Mouse (Mus musculus): Measurements from ENCODE around the gene Ankrd65. TPM values are rescaled to one million over a fixed set of nuclear protein-coding genes. Genes with fewer than 3 reads are reported as not detected.

Gene Ankrd65
- total and polyA plus RNA-seq, 3 experiments = 0.12 TPM; not detected in 2

- Histone ChIP-seq H3K27me3 (ENCODE audit: control insufficient read depth in 1 of 2, insufficient read depth in 2 of 2, low read length in 2 of 2) (no peaks in the 10 kb centered on the region), H3K4me1 (ENCODE audit: control insufficient read depth in 1 of 2, insufficient read depth in 2 of 2, low read length in 2 of 2) (peaks cover 0 to 3% of the 10 kb centered on the region in 2 experiments; a peak in 1 of 4 replicates), H3K9me3 (replicated peaks; ENCODE audit: insufficient read depth, low read length) (no peaks in the 10 kb centered on the region), H3K4me3 (ENCODE audit: control insufficient read depth in 1 of 2, insufficient read depth in 1 of 2, low read depth in 2 of 2, low read length in 2 of 2) (no peak overlapping the region), H3K79me2 (ENCODE audit: control insufficient read depth, insufficient read depth, low read length, poor library complexity) (peaks cover 11% of the 10 kb centered on the region), H3K27ac (ENCODE audit: control insufficient read depth, low read depth, low read length) (no peak overlapping the region), H3K36me3 (ENCODE audit: control insufficient read depth in 1 of 2, insufficient read depth in 2 of 2, low read length in 2 of 2) (no peaks in the 10 kb centered on the region; a peak in 2 of 4 replicates), H3K9ac (ENCODE audit: control insufficient read depth, low read depth, low read length, poor library complexity, severe bottlenecking) (no peak overlapping the region)
- no peak for TF ChIP-seq TCF12 (IDR thresholded peaks at IDR 0.05; ENCODE audit: low read depth, low read length)
- no peak for TF ChIP-seq MYB (IDR thresholded peaks at IDR 0.05; ENCODE audit: low read depth, low read length)
- TF ChIP-seq SMC3 (IDR thresholded peaks at IDR 0.05; ENCODE audit: low read depth, low read length) = no peak
- no peak for TF ChIP-seq BHLHE40 (IDR thresholded peaks at IDR 0.05; ENCODE audit: borderline replicate concordance, low read depth, low read length)
- DNase-seq (ENCODE audit: low read depth, low spot score) = no peak
Observed at GRCm38 (mm10) chr4:155843231-155843630, 53.0 kb downstream of the Ankrd65 start.

- H3K36me3 ChIP-seq (ENCODE audit: control insufficient read depth in 1 of 2, insufficient read depth in 2 of 2, low read length in 2 of 2) = peaks cover 0 to 15% of the 10 kb centered on the region in 2 experiments; a peak in 3 of 4 replicates
- peak within 1 kb of the TSS; percentile 82 for H3K9ac ChIP-seq (ENCODE audit: control insufficient read depth, low read depth, low read length, poor library complexity, severe bottlenecking)
- no peak within 1 kb of the TSS for H3K27ac ChIP-seq (ENCODE audit: control insufficient read depth, low read depth, low read length)
- no peaks in the 10 kb centered on the region for H3K27me3 ChIP-seq (ENCODE audit: control insufficient read depth in 1 of 2, insufficient read depth in 2 of 2, low read length in 2 of 2)
- peak within 1 kb of the TSS; percentile 75 to 98 for H3K4me3 ChIP-seq (ENCODE audit: control insufficient read depth in 1 of 2, insufficient read depth in 1 of 2, low read depth in 2 of 2, low read length in 2 of 2)
- DNase-seq (ENCODE audit: low read depth, low spot score) = peak; percentile 87
- H3K79me2 ChIP-seq (ENCODE audit: control insufficient read depth, insufficient read depth, low read length, poor library complexity) = peaks cover 44% of the 10 kb centered on the region
- peaks cover 19 to 34% of the 10 kb centered on the region in 2 experiments for H3K4me1 ChIP-seq (ENCODE audit: control insufficient read depth in 1 of 2, insufficient read depth in 2 of 2, low read length in 2 of 2)
- no peaks in the 10 kb centered on the region for H3K9me3 ChIP-seq (replicated peaks; ENCODE audit: insufficient read depth, low read length)
- TF ChIP-seq BHLHE40 (IDR thresholded peaks at IDR 0.05; ENCODE audit: borderline replicate concordance, low read depth, low read length) (no peak), ELF1 (IDR thresholded peaks at IDR 0.05; ENCODE audit: low read depth, low read length) (no peak), MAZ (IDR thresholded peaks at IDR 0.05; ENCODE audit: low read depth, low read length) (peak; percentile 84; the same call in 1 of the 2 replicates), POLR2AphosphoS2 (IDR thresholded peaks at IDR 0.05; ENCODE audit: low read length) (peak; percentile 50; the same call in 1 of the 2 replicates), CTCF (IDR thresholded peaks at IDR 0.05 in 2 of 3, conservative IDR thresholded peaks at IDR 0.05 in 1 of 3; ENCODE audit: control insufficient read depth in 1 of 3, insufficient read depth in 1 of 3, low read depth in 2 of 3, low read length in 3 of 3, poor library complexity in 1 of 3, severe bottlenecking in 1 of 3) (peak in 2 of 3 experiments; percentile 58 to 80; a peak in 4 of 6 replicates), ZC3H11A (IDR thresholded peaks at IDR 0.05; ENCODE audit: low read depth, low read length) (no peak), TCF12 (IDR thresholded peaks at IDR 0.05; ENCODE audit: low read depth, low read length) (peak; percentile 46; the same call in 1 of the 2 replicates), ETS1 (IDR thresholded peaks at IDR 0.05; ENCODE audit: low read depth, low read length) (no peak), NRF1 (IDR thresholded peaks at IDR 0.05; ENCODE audit: insufficient read depth, low read depth, low read length, poor library complexity, severe bottlenecking) (peak; percentile 86), JUND (IDR thresholded peaks at IDR 0.05; ENCODE audit: low read depth, low read length) (no peak), ZMIZ1 (IDR thresholded peaks at IDR 0.05; ENCODE audit: low read depth, low read length) (no peak), POLR2AphosphoS5 (IDR thresholded peaks at IDR 0.05; ENCODE audit: borderline replicate concordance, low read depth, low read length) (no peak), EP300 (IDR thresholded peaks at IDR 0.05; ENCODE audit: low read depth in 1 of 2, low read length in 2 of 2) (no peak), GATA1 (IDR thresholded peaks at IDR 0.05; ENCODE audit: low read depth, low read length) (no peak), GABPA (IDR thresholded peaks at IDR 0.05; ENCODE audit: low read depth, low read length) (no peak), MYB (IDR thresholded peaks at IDR 0.05; ENCODE audit: low read depth, low read length) (no peak), TBP (IDR thresholded peaks at IDR 0.05; ENCODE audit: low read depth, low read length) (no peak), NELFE (IDR thresholded peaks at IDR 0.05; ENCODE audit: low read depth, low read length) (peak; percentile 64), RCOR1 (IDR thresholded peaks at IDR 0.05; ENCODE audit: low read depth, low read length) (no peak), MEF2A (IDR thresholded peaks at IDR 0.05; ENCODE audit: extremely low read depth, insufficient replicate concordance, low read depth, low read length, poor library complexity, severe bottlenecking) (no peak), USF1 (IDR thresholded peaks at IDR 0.05; ENCODE audit: low read depth, low read length) (no peak), ZNF384 (IDR thresholded peaks at IDR 0.05; ENCODE audit: low read depth, low read length) (no peak), UBTF (IDR thresholded peaks at IDR 0.05; ENCODE audit: borderline replicate concordance, insufficient read depth, low read depth, low read length) (no peak), KAT2A (conservative IDR thresholded peaks at IDR 0.05; ENCODE audit: low read depth, low read length) (no peak; the same call in 1 of the 2 replicates), SMC3 (IDR thresholded peaks at IDR 0.05; ENCODE audit: low read depth, low read length) (no peak), RAD21 (IDR thresholded peaks at IDR 0.05; ENCODE audit: low read depth, low read length) (no peak), POLR2A (IDR thresholded peaks at IDR 0.05; ENCODE audit: control insufficient read depth in 1 of 2, insufficient read depth in 1 of 2, low read depth in 1 of 2, low read length in 2 of 2, poor library complexity in 1 of 2) (peak; percentile 68 to 72; a peak in 3 of 4 replicates), CHD1 (IDR thresholded peaks at IDR 0.05; ENCODE audit: low read depth, low read length) (no peak), E2F4 (IDR thresholded peaks at IDR 0.05; ENCODE audit: borderline replicate concordance, low read depth, low read length) (no peak)
Observed at GRCm38 (mm10) chr4:155846871-155847578, 56.8 kb downstream of the Ankrd65 start, which contains the start of gene Dvl1. Gene Dvl1 (plus strand): TSS chr4:155847402.

Data from MEL (cell line).